Mouse (Mus musculus): Measurements from ENCODE around the gene Cript.

GRCm38 (mm10) chr17:87055051-87055459, 29.7 kb downstream of the Cript start:
- no peak for TF ChIP-seq HCFC1 (IDR thresholded peaks at IDR 0.05; ENCODE audit: low read depth, low read length)
- TF ChIP-seq MXI1 (IDR thresholded peaks at IDR 0.05; ENCODE audit: low read depth, low read length): no peak
- TF ChIP-seq ZMIZ1 (IDR thresholded peaks at IDR 0.05; ENCODE audit: low read depth, low read length): no peak
- no peak for TF ChIP-seq MAFK (IDR thresholded peaks at IDR 0.05; ENCODE audit: insufficient replicate concordance, low read length)
- TF ChIP-seq POLR2A (IDR thresholded peaks at IDR 0.05; ENCODE audit: low read depth, low read length): no peak
- TF ChIP-seq E2F4 (IDR thresholded peaks at IDR 0.05; ENCODE audit: insufficient replicate concordance, low read depth, low read length): no peak
- no peak for TF ChIP-seq MAX (IDR thresholded peaks at IDR 0.05; ENCODE audit: low read length)
- TF ChIP-seq USF1 (IDR thresholded peaks at IDR 0.05; ENCODE audit: low read depth, low read length): no peak
- no peak for TF ChIP-seq CTCF (conservative IDR thresholded peaks at IDR 0.05 in 1 of 2, IDR thresholded peaks at IDR 0.05 in 1 of 2; ENCODE audit: low read depth in 2 of 2, low read length in 2 of 2)
- TF ChIP-seq USF2 (conservative IDR thresholded peaks at IDR 0.05; ENCODE audit: low read depth, low read length): no peak
- no peak for TF ChIP-seq CHD2 (IDR thresholded peaks at IDR 0.05; ENCODE audit: low read length)
- TF ChIP-seq MYC (IDR thresholded peaks at IDR 0.05; ENCODE audit: low read depth, low read length): no peak
- no peak for TF ChIP-seq SIN3A (IDR thresholded peaks at IDR 0.05; ENCODE audit: low read length)
